Mouse (Mus musculus): ENCODE data around the gene Tstd2.

Gene Tstd2

GRCm38 (mm10) chr4:46084416-46085172 is 53.9 kb downstream of the Tstd2 start:
- no peak for DNase-seq (ENCODE audit: low read depth, low spot score)

- DNase-seq (ENCODE audit: low read depth, low spot score), result no peak
These were observed 55.9 kb downstream of the Tstd2 start for GRCm38 (mm10) chr4:46082555-46082954.

GRCm38 (mm10) chr4:46080261-46080660 is 58.2 kb downstream of the Tstd2 start:
- no peak for DNase-seq (ENCODE audit: low read depth, low spot score)

- DNase-seq (ENCODE audit: low read depth, low spot score), result no peak
These were observed 61.6 kb downstream of the Tstd2 start for GRCm38 (mm10) chr4:46076892-46077291.

- no peak for DNase-seq (ENCODE audit: low read depth, low spot score)
These were observed 62.8 kb downstream of the Tstd2 start for GRCm38 (mm10) chr4:46075664-46076063.

- no peak for DNase-seq (ENCODE audit: low read depth, low spot score)
These were observed 64.8 kb downstream of the Tstd2 start for GRCm38 (mm10) chr4:46073736-46074135.

- no peak for DNase-seq (ENCODE audit: low read depth, low spot score)
These were observed 65.9 kb downstream of the Tstd2 start for GRCm38 (mm10) chr4:46072631-46073030.

GRCm38 (mm10) chr4:46069851-46070482 is 68.5 kb downstream of the Tstd2 start:
- no peak for DNase-seq (ENCODE audit: low read depth, low spot score)

GRCm38 (mm10) chr4:46068573-46068972 is 69.9 kb downstream of the Tstd2 start:
- DNase-seq (ENCODE audit: low read depth, low spot score), result no peak

- DNase-seq (ENCODE audit: low read depth, low spot score), result no peak
These were observed 70.4 kb downstream of the Tstd2 start for GRCm38 (mm10) chr4:46068060-46068459.

- DNase-seq (ENCODE audit: low read depth, low spot score), result no peak
These were observed 72.7 kb downstream of the Tstd2 start for GRCm38 (mm10) chr4:46065695-46066340.

GRCm38 (mm10) chr4:46064961-46065360 is 73.5 kb downstream of the Tstd2 start:
- no peak for DNase-seq (ENCODE audit: low read depth, low spot score)
